Mouse (Mus musculus): ENCODE measurements around the gene Slc22a14. TPM values are rescaled to one million over a fixed set of nuclear protein-coding genes. Genes with fewer than 3 reads are reported as not detected.

Slc22a14 gene
- polyA plus RNA-seq (2015; fragmentation: Nextera tagmentation; extraction: Ambion mirVana), result not detected in 2 replicates

DNA sequence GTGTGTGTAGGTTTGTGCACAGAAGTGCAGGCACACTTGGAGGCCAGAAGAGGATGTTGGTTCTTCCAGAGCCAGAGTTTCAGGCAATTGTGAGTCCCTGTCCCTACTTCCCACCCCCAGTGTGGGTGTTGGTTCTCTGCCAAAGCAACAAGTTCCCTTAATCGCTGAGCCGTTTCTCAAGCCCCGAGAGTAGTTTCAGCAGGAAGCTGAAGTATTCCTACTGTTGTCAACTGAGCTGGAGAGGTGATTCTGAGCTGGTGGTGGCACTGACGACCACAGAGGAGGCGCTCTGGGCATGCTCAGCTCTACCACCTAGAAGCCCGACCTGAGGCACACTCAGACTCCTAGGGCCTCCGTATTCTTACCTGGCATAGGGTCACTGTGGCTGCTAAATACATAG lies at the start of gene Slc22a14:
TSS of gene Slc22a14 (minus strand) at position 270 of the 400 bp plus-strand sequence.
- no peaks in the 10 kb centered on the region for H3K9me3 ChIP-seq (ENCODE audit: control insufficient read depth, low read length)
- 0 out of 2 replicates have a peak, but pooled peaks cover 2% of the 10 kb centered on the region for H3K36me3 ChIP-seq (ENCODE audit: control insufficient read depth, insufficient read depth, low read length)
- H3K27ac ChIP-seq (replicated peaks), result no peak within 1 kb of the TSS
- H3K4me2 ChIP-seq (replicated peaks; ENCODE audit: low read depth), result no peak within 1 kb of the TSS
- H3K4me3 ChIP-seq (ENCODE audit: low read depth, low read length), result no peak within 1 kb of the TSS
- DNase-seq (ENCODE audit: low spot score) (no peak), ATAC-seq (ENCODE audit: low FRiP score, low TSS enrichment) (no peak)
- no peaks in the 10 kb centered on the region for H3K4me1 ChIP-seq (replicated peaks; ENCODE audit: control insufficient read depth, insufficient read depth)
- H3K27me3 ChIP-seq (ENCODE audit: control insufficient read depth, insufficient read depth, low read length), result no peaks in the 10 kb centered on the region
- WGBS, result 55% methylated on average over 7 of the region's 7 CpGs
- TF ChIP-seq CTCF (IDR thresholded peaks at IDR 0.05; ENCODE audit: low read depth) (no peak), EP300 (optimal IDR thresholded peaks at IDR 0.05) (no peak)
- H3K9ac ChIP-seq (ENCODE audit: low read length), result no peak within 1 kb of the TSS

DNA sequence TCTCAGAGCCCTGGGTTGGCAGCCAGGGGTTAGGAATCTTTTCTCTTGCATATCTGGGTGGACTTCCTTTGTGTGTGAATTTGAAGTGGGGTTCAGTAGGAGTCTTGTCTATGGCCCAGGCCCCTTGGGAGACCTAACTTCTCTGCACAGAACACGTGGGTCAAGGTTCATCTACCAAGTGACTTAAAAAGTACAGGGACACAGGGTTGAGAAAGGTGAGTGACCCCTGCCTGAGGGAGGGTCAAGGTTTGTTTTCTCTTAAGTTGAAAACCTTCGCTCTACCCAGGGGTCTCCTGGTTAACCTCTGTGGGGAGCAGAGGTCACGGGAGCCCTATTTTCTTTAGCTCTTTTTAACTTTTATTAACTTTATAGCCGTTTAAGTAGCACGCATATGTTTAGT lies 44.5 kb upstream of the Slc22a14 start:
- Histone ChIP-seq H3K4me3 (ENCODE audit: low read depth, low read length) (no peak overlapping the region), H3K27me3 (ENCODE audit: control insufficient read depth, insufficient read depth, low read length) (no peaks in the 10 kb centered on the region), H3K4me1 (replicated peaks; ENCODE audit: control insufficient read depth, insufficient read depth) (no peaks in the 10 kb centered on the region), H3K9me3 (ENCODE audit: control insufficient read depth, low read length) (no peaks in the 10 kb centered on the region), H3K36me3 (ENCODE audit: control insufficient read depth, insufficient read depth, low read length) (no peaks in the 10 kb centered on the region), H3K4me2 (replicated peaks; ENCODE audit: low read depth) (no peak overlapping the region), H3K9ac (ENCODE audit: low read length) (no peak overlapping the region), H3K27ac (replicated peaks) (no peak overlapping the region)
- 86% methylated on average over 5 of the region's 5 CpGs for WGBS
- ATAC-seq (ENCODE audit: low FRiP score, low TSS enrichment) (no peak), DNase-seq (ENCODE audit: low spot score) (no peak)
- no peak for TF ChIP-seq CTCF (IDR thresholded peaks at IDR 0.05; ENCODE audit: low read depth)
- no peak for TF ChIP-seq EP300 (optimal IDR thresholded peaks at IDR 0.05)

DNA sequence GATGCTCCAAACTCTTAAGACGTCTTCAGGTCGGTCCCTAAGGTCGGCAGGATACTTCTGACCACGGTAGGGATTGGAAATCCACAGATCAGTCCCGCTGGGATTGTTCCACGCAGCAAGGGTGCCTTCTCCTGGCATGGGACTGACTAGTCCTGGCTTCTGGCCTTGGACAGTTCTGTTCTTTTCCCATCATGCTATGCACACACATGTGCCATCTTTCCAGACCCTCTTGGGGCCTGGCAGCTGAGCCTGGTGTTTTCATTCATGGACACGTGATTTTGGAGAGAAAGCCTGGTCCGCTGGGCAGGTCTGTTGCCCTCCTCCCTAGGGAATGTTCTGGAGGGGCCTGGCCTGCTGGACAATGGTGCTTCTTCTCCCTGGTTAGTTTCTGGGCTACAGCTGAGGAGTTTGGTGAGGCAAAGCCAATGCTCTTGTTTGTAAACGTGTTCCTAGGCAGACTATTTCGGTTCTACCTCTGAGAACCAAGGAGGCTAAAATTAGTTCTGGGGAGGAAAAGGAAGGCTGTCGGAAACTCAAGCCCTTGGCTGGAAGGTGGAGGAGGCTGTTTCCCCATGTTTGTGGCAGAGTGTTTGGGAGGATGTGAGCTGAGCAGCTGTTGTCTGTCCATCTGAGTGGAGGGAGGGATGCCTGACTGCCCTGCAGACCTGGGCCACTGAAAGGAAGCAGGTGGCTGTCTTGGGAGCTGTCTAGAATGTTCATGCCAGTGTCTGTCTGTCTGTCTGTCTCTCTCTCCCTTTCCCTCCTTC lies 43.7 kb upstream of the Slc22a14 start:
- Histone ChIP-seq H3K4me1 (replicated peaks; ENCODE audit: control insufficient read depth, insufficient read depth) (no peaks in the 10 kb centered on the region), H3K4me2 (replicated peaks; ENCODE audit: low read depth) (no peak overlapping the region), H3K4me3 (ENCODE audit: low read depth, low read length) (no peak overlapping the region), H3K27ac (replicated peaks) (no peak overlapping the region), H3K9ac (ENCODE audit: low read length) (no peak overlapping the region), H3K36me3 (ENCODE audit: control insufficient read depth, insufficient read depth, low read length) (no peaks in the 10 kb centered on the region), H3K9me3 (ENCODE audit: control insufficient read depth, low read length) (no peaks in the 10 kb centered on the region), H3K27me3 (ENCODE audit: control insufficient read depth, insufficient read depth, low read length) (no peaks in the 10 kb centered on the region)
- ATAC-seq (ENCODE audit: low FRiP score, low TSS enrichment) (no peak), DNase-seq (ENCODE audit: low spot score) (no peak)
- 73% methylated on average over 11 of the region's 11 CpGs for WGBS
- no peak for TF ChIP-seq CTCF (IDR thresholded peaks at IDR 0.05; ENCODE audit: low read depth)
- TF ChIP-seq EP300 (optimal IDR thresholded peaks at IDR 0.05), result no peak

DNA sequence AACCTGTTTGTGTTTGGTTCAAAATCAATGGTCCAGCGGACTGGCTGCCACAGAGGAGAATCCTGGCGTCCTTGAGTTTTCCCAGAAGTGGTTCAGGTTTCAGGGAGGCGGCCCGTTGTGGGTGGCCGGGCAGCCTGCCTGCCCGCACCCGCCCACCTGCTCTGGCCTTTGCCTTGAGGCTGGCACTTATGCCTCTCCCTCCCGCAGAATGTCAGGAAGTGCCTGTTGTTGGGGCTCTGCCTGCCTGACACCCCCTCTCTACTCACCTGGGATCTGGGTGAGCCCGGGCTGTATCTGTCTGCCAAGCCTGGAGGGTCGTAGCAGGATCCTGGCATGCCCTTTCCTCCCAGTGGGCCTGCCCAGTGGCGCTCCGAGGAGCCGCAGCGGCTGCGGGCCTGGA lies 42.5 kb upstream of the Slc22a14 start:
- Histone ChIP-seq H3K4me1 (replicated peaks; ENCODE audit: control insufficient read depth, insufficient read depth) (no peaks in the 10 kb centered on the region), H3K36me3 (ENCODE audit: control insufficient read depth, insufficient read depth, low read length) (no peaks in the 10 kb centered on the region), H3K4me3 (ENCODE audit: low read depth, low read length) (no peak overlapping the region), H3K9ac (ENCODE audit: low read length) (no peak overlapping the region), H3K27me3 (ENCODE audit: control insufficient read depth, insufficient read depth, low read length) (no peaks in the 10 kb centered on the region), H3K27ac (replicated peaks) (no peak overlapping the region), H3K4me2 (replicated peaks; ENCODE audit: low read depth) (no peak overlapping the region), H3K9me3 (ENCODE audit: control insufficient read depth, low read length) (no peaks in the 10 kb centered on the region)
- DNase-seq (ENCODE audit: low spot score) (peak; percentile 53), ATAC-seq (ENCODE audit: low FRiP score, low TSS enrichment) (0 out of 2 replicates have a peak, but pooled peaks have one; percentile 21)
- 66% methylated on average over 15 of the region's 15 CpGs for WGBS
- TF ChIP-seq EP300 (optimal IDR thresholded peaks at IDR 0.05) (no peak), CTCF (IDR thresholded peaks at IDR 0.05; ENCODE audit: low read depth) (no peak)

DNA sequence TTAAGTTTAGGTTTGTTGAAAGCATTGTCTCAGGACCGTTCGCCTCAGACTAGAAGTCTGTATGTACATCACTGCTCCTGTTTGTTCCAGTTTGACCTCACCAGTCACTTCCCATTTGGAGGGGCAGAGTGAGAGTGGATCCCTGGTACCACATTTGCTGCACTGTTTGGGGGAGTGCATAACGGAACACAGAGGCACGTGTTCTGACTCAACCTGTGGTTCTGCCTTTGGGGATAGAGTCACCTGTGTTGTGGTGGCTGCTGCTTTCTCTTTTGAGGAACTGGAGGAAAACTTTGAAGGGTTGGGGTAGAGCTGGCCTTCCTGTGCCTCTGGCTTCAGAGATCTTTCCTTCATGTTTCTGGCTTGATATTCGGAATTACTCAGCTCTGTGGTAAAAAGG lies 38.7 kb upstream of the Slc22a14 start:
- Histone ChIP-seq H3K4me2 (replicated peaks; ENCODE audit: low read depth) (peak overlapping the region; percentile 99; the same call in 1 of the 2 replicates), H3K27me3 (ENCODE audit: control insufficient read depth, insufficient read depth, low read length) (no peaks in the 10 kb centered on the region), H3K4me1 (replicated peaks; ENCODE audit: control insufficient read depth, insufficient read depth) (no peaks in the 10 kb centered on the region), H3K36me3 (ENCODE audit: control insufficient read depth, insufficient read depth, low read length) (no peaks in the 10 kb centered on the region), H3K27ac (replicated peaks) (no peak overlapping the region), H3K4me3 (ENCODE audit: low read depth, low read length) (0 out of 2 replicates have a peak overlapping the region, but pooled peaks have one; percentile 82), H3K9ac (ENCODE audit: low read length) (no peak overlapping the region), H3K9me3 (ENCODE audit: control insufficient read depth, low read length) (no peaks in the 10 kb centered on the region)
- DNase-seq (ENCODE audit: low spot score) (no peak), ATAC-seq (ENCODE audit: low FRiP score, low TSS enrichment) (no peak)
- TF ChIP-seq CTCF (IDR thresholded peaks at IDR 0.05; ENCODE audit: low read depth) (no peak), EP300 (optimal IDR thresholded peaks at IDR 0.05) (no peak)
- 69% methylated on average over 5 of the region's 5 CpGs for WGBS

DNA sequence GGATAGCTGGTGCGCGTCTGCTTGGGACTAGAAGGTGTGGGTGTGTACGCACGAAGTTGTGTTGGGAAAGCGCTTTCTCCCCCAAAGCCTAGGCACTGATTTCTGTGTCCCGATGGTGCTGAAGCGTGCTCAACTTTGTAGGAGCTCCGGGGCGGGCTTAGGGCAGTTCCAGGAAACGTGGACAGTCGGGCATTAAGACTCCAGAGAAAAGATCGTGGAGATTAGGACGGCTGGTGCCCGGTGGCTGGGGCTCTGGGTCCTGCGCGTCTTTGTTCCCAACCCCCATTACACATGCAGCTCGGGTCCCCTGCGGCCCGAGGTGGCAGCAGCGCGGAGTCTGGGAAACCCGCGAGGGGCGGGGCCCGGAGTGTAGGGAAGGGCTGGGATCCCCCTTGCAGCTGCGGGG lies 37.9 kb upstream of the Slc22a14 start:
- Histone ChIP-seq H3K4me3 (ENCODE audit: low read depth, low read length) (peak overlapping the region; percentile 82), H3K4me2 (replicated peaks; ENCODE audit: low read depth) (peak overlapping the region; percentile 99), H3K9ac (ENCODE audit: low read length) (peak overlapping the region; percentile 98), H3K4me1 (replicated peaks; ENCODE audit: control insufficient read depth, insufficient read depth) (no peaks in the 10 kb centered on the region), H3K36me3 (ENCODE audit: control insufficient read depth, insufficient read depth, low read length) (no peaks in the 10 kb centered on the region), H3K27ac (replicated peaks) (no peak overlapping the region), H3K27me3 (ENCODE audit: control insufficient read depth, insufficient read depth, low read length) (no peaks in the 10 kb centered on the region), H3K9me3 (ENCODE audit: control insufficient read depth, low read length) (no peaks in the 10 kb centered on the region)
- ATAC-seq (ENCODE audit: low FRiP score, low TSS enrichment) (no peak), DNase-seq (ENCODE audit: low spot score) (peak; percentile 62)
- TF ChIP-seq EP300 (optimal IDR thresholded peaks at IDR 0.05), result no peak
- TF ChIP-seq CTCF (IDR thresholded peaks at IDR 0.05; ENCODE audit: low read depth), result 0 out of 2 replicates have a peak, but pooled peaks have one; percentile 10
- WGBS, result under 1% methylated on average over 25 of the region's 26 CpGs
